Mouse (Mus musculus) cerebellum, adult 8-10 months (tissue): ENCODE measurements at regions not wholly inside any gene's neighbourhood (a gene's known extent, or its start where the extent isn't known, plus 50 kb on each side); places are given as distances from the start of the nearest gene placed in this dataset.

Experiments used
- DNase-seq: peaks from one replicate; pipeline ENCODE4 v3.0.0; 2022

- DNase-seq: no peak
These were observed 166.5 kb downstream of the Inhbb start for GRCm38 (mm10) chr1:119255386-119256096.

GRCm38 (mm10) chr1:119254928-119255327 lies 167.1 kb downstream of the Inhbb start:
- no peak for DNase-seq

- no peak for DNase-seq
These were observed 168.6 kb downstream of the Inhbb start for GRCm38 (mm10) chr1:119253371-119253851.

GRCm38 (mm10) chr1:119252403-119252802 lies 169.6 kb downstream of the Inhbb start:
- no peak for DNase-seq

GRCm38 (mm10) chr1:119251741-119252140 lies 170.3 kb downstream of the Inhbb start:
- no peak for DNase-seq

- DNase-seq: peak; percentile 9
These were observed 173.1 kb downstream of the Inhbb start for GRCm38 (mm10) chr1:119248776-119249495.

GRCm38 (mm10) chr1:119247117-119247516 lies 174.9 kb downstream of the Inhbb start:
- no peak for DNase-seq

GRCm38 (mm10) chr1:119238463-119238862 lies 183.6 kb downstream of the Inhbb start:
- peak; percentile 11 for DNase-seq

- no peak for DNase-seq
These were observed 183.4 kb upstream of the Gli2 start for GRCm38 (mm10) chr1:119236787-119237186.

GRCm38 (mm10) chr1:119234449-119234848 lies 181.0 kb upstream of the Gli2 start:
- DNase-seq: no peak

GRCm38 (mm10) chr1:119226996-119227395 lies 173.6 kb upstream of the Gli2 start:
- DNase-seq: no peak

GRCm38 (mm10) chr1:119223876-119224275 lies 170.5 kb upstream of the Gli2 start:
- DNase-seq: no peak

- DNase-seq: no peak
These were observed 168.5 kb upstream of the Gli2 start for GRCm38 (mm10) chr1:119221901-119222300.

GRCm38 (mm10) chr1:119221012-119221411 lies 167.6 kb upstream of the Gli2 start:
- no peak for DNase-seq

GRCm38 (mm10) chr1:119219817-119220216 lies 166.4 kb upstream of the Gli2 start:
- DNase-seq: no peak

- no peak for DNase-seq
These were observed 164.0 kb upstream of the Gli2 start for GRCm38 (mm10) chr1:119217387-119217786.

- DNase-seq: no peak
These were observed 156.2 kb upstream of the Gli2 start for GRCm38 (mm10) chr1:119209607-119210007.

- no peak for DNase-seq
These were observed 149.0 kb upstream of the Gli2 start for GRCm38 (mm10) chr1:119202456-119202855.

- DNase-seq: no peak
These were observed 143.9 kb upstream of the Gli2 start for GRCm38 (mm10) chr1:119197415-119197700.

- no peak for DNase-seq
These were observed 143.4 kb upstream of the Gli2 start for GRCm38 (mm10) chr1:119196674-119197414.

GRCm38 (mm10) chr1:119194533-119194932 lies 141.1 kb upstream of the Gli2 start:
- no peak for DNase-seq

- no peak for DNase-seq
These were observed 137.8 kb upstream of the Gli2 start for GRCm38 (mm10) chr1:119191177-119191576.

GRCm38 (mm10) chr1:119189461-119190066 lies 136.1 kb upstream of the Gli2 start:
- no peak for DNase-seq
